Mouse (Mus musculus) hindbrain, postnatal 0 days (tissue): Measurements from ENCODE around the gene Gm4969. TPM values are rescaled to one million over a fixed set of nuclear protein-coding genes. Genes with fewer than 3 reads are reported as not detected.

Experiments used
- ATAC-seq: fragments of 200-750 bp; cut with Nextera tagmentation; 2 replicates; pipeline ENCODE4 v1.8.0; 2017; ENCODE audit warnings: mild to moderate bottlenecking, moderate TSS enrichment, moderate library complexity
- DNase-seq: peaks from one replicate; pipeline ENCODE4 v3.0.0-alpha.2; 2015; ENCODE audit warnings: low spot score
- H3K27ac ChIP-seq: fragments of 300-500 bp; sonication (generic); 2 replicates; pipeline ENCODE4 v1.5.1; 2014; ENCODE audit warnings: mild to moderate bottlenecking
- H3K27me3 ChIP-seq: fragments of 300-500 bp; sonication (generic); 2 replicates; pipeline ENCODE4 v1.6.1; 2014; ENCODE audit warnings: low read length, mixed read lengths; ENCODE audit not compliant: insufficient read depth
- H3K36me3 ChIP-seq: fragments of 300-500 bp; sonication (generic); 2 replicates; pipeline ENCODE4 v1.6.1; 2014; ENCODE audit warnings: low read length, mixed read lengths; ENCODE audit not compliant: insufficient read depth
- H3K4me1 ChIP-seq: fragments of 300-500 bp; sonication (generic); 2 replicates; pipeline ENCODE4 v1.6.1; 2014; ENCODE audit warnings: antibody characterized with exemption, low read length, mixed read lengths; ENCODE audit not compliant: insufficient read depth
- H3K4me2 ChIP-seq: fragments of 300-500 bp; sonication (generic); 2 replicates; pipeline ENCODE4 v1.6.1; 2014; ENCODE audit warnings: low read depth, mild to moderate bottlenecking, low read length, moderate library complexity, mixed read lengths
- H3K4me3 ChIP-seq: fragments of 300-500 bp; sonication (generic); 2 replicates; pipeline ENCODE4 v1.5.1; 2014; ENCODE audit warnings: low read length
- H3K9ac ChIP-seq: fragments of 300-500 bp; sonication (generic); replicated peaks from 2 replicates; pipeline ENCODE4 v1.6.1; 2014; ENCODE audit warnings: mild to moderate bottlenecking, low read length, moderate library complexity, mixed read lengths
- H3K9me3 ChIP-seq: fragments of 300-500 bp; sonication (generic); 2 replicates; pipeline ENCODE4 v1.6.1; 2016; ENCODE audit warnings: low read length, mixed read lengths
- CTCF ChIP-seq: IDR thresholded peaks from 2 replicates; pipeline ENCODE4 v1.5.1; 2016; ENCODE audit warnings: antibody characterized with exemption, control low read depth, low read depth
- WGBS: fragments of 180-500 bp; shearing (Covaris S2); extraction: QIAGEN DNeasy Blood & Tissue Kit; methylation state at CpG from one replicate; pipeline ENCODE4 v1.1.7; 2014; 5-methylcytosine and 5-hydroxymethylcytosine counted together
- polyA plus RNA-seq: library from polyadenylated mRNA; unstranded; fragments of >200 nt; fragmentation: Nextera tagmentation; extraction: Ambion mirVana; gene quantifications from 2 replicates; pipeline ENCODE4 v1.2.1, GENCODE M21; 2015
- total RNA-seq: library from RNA; depleted of rRNA; stranded (reverse); fragments of >200 nt; gene quantifications from 2 replicates; pipeline ENCODE4 v1.2.3, GENCODE M21; 2014

Gm4969 gene
- total and polyA plus RNA-seq, 2 experiments from 2014 or later = 6.3 to 7.9 TPM

GRCm38 (mm10) chr7:19162928-19163327 is 44.8 kb upstream of the Gm4969 start:
- Histone ChIP-seq H3K4me2 (no peak overlapping the region), H3K27ac (no peak overlapping the region), H3K9ac (no peak overlapping the region), H3K4me3 (no peak overlapping the region), H3K4me1 (peaks cover 4% of the 10 kb centered on the region; the same call in 1 of the 2 replicates), H3K36me3 (no peaks in the 10 kb centered on the region), H3K27me3 (no peaks in the 10 kb centered on the region), H3K9me3 (no peaks in the 10 kb centered on the region)
- no peak for DNase-seq
- no peak for TF ChIP-seq CTCF
- WGBS = 89% methylated on average over 7 of the region's 7 CpGs
- no peak for ATAC-seq

- no peak for TF ChIP-seq CTCF
- H3K9ac ChIP-seq = peak overlapping the region; percentile 52
- peak overlapping the region; percentile 36 for H3K4me3 ChIP-seq
- H3K4me1 ChIP-seq = peaks cover 11% of the 10 kb centered on the region; the same call in 1 of the 2 replicates
- WGBS = under 1% methylated on average over 18 of the region's 20 CpGs
- no peaks in the 10 kb centered on the region for H3K9me3 ChIP-seq
- H3K27ac ChIP-seq = no peak overlapping the region
- H3K36me3 ChIP-seq = no peaks in the 10 kb centered on the region
- ATAC-seq (peak; percentile 74), DNase-seq (peak; percentile 63)
- peak overlapping the region; percentile 57 for H3K4me2 ChIP-seq
- H3K27me3 ChIP-seq = no peaks in the 10 kb centered on the region
Measured at GRCm38 (mm10) chr7:19160115-19160514, 41.9 kb upstream of the Gm4969 start.

- peaks cover 11% of the 10 kb centered on the region; the same call in 1 of the 2 replicates for H3K4me1 ChIP-seq
- H3K4me2 ChIP-seq = peak overlapping the region; percentile 57
- no peaks in the 10 kb centered on the region for H3K36me3 ChIP-seq
- WGBS = 15% methylated on average over 18 of the region's 18 CpGs
- DNase-seq (no peak), ATAC-seq (no peak)
- peak overlapping the region; percentile 52; the same call in 1 of the 2 replicates for H3K9ac ChIP-seq
- H3K4me3 ChIP-seq = peak overlapping the region; percentile 36
- no peak overlapping the region for H3K27ac ChIP-seq
- TF ChIP-seq CTCF = no peak
- H3K27me3 ChIP-seq = no peaks in the 10 kb centered on the region
- H3K9me3 ChIP-seq = no peaks in the 10 kb centered on the region
Measured at GRCm38 (mm10) chr7:19159411-19159810, 41.2 kb upstream of the Gm4969 start.

GRCm38 (mm10) chr7:19158601-19159000 is 40.4 kb upstream of the Gm4969 start:
- no peak for DNase-seq
- H3K36me3 ChIP-seq = peaks cover 4% of the 10 kb centered on the region
- H3K4me3 ChIP-seq = no peak overlapping the region
- H3K4me1 ChIP-seq = peaks cover 11% of the 10 kb centered on the region; the same call in 1 of the 2 replicates
- H3K9ac ChIP-seq = no peak overlapping the region
- no peaks in the 10 kb centered on the region for H3K9me3 ChIP-seq
- ATAC-seq = no peak
- H3K27ac ChIP-seq = no peak overlapping the region
- no peak overlapping the region for H3K4me2 ChIP-seq
- H3K27me3 ChIP-seq = no peaks in the 10 kb centered on the region
- 62% methylated on average over 11 of the region's 11 CpGs for WGBS
- no peak for TF ChIP-seq CTCF

- Histone ChIP-seq H3K4me1 (peaks cover 11% of the 10 kb centered on the region; the same call in 1 of the 2 replicates), H3K36me3 (peaks cover 16% of the 10 kb centered on the region), H3K4me2 (peak overlapping the region; percentile 46), H3K27me3 (no peaks in the 10 kb centered on the region), H3K9me3 (no peaks in the 10 kb centered on the region), H3K4me3 (no peak overlapping the region), H3K27ac (peak overlapping the region; percentile 45; the same call in 1 of the 2 replicates), H3K9ac (0 out of 2 replicates have a peak overlapping the region, but pooled peaks have one; percentile 30)
- DNase-seq = peak; percentile 88
- ATAC-seq = peak; percentile 72
- WGBS = 4% methylated on average over 30 of the region's 30 CpGs
- peak; percentile 93 for TF ChIP-seq CTCF
Measured at GRCm38 (mm10) chr7:19157160-19157800, 39.1 kb upstream of the Gm4969 start.

GRCm38 (mm10) chr7:19155825-19156475 is 37.8 kb upstream of the Gm4969 start:
- 61% methylated on average over 13 of the region's 13 CpGs for WGBS
- H3K36me3 ChIP-seq = peaks cover 23% of the 10 kb centered on the region
- H3K27me3 ChIP-seq = no peaks in the 10 kb centered on the region
- no peak overlapping the region for H3K4me2 ChIP-seq
- no peak overlapping the region for H3K9ac ChIP-seq
- H3K4me1 ChIP-seq = peaks cover 11% of the 10 kb centered on the region; the same call in 1 of the 2 replicates
- DNase-seq (no peak), ATAC-seq (no peak)
- TF ChIP-seq CTCF = peak; percentile 43
- H3K27ac ChIP-seq = no peak overlapping the region
- no peak overlapping the region for H3K4me3 ChIP-seq
- no peaks in the 10 kb centered on the region for H3K9me3 ChIP-seq
